Mouse (Mus musculus): ENCODE results near the gene Arl4a.
A peak's percentile ranks its signal among the peaks of the same experiment; 100 is the strongest.

Gene Arl4a

DNA sequence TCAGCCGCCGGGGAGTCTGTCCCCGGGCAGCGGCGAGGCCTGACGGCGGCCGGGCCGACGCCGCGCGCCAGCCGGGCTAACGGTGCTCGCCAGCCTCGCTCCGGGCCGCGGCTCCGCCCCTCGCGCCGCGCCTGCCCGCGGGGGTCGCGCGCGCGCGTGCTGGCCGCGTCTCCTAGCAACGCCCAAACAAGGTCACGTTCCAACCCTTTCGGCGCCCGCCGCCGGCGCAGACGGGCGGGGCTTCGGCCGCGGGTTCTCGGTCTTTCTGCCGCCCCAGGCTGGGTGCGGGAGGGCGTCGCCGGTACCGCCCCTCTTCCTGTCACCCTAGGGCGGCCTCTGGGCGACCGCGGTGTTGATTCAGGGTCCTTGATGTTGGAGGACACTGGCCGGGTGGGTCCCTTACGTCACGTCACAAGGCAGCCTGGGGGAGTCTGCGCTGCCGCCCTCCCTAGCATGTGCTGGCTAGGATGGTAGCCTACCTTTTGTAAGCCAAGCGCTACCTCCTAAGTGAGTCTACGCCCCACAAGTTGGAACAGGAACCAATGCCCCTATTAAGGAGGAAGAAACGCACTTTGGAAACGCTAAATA, at the start of gene Arl4a:
Arl4a (minus strand) TSS at position 150 of the 588 bp plus-strand sequence.
- peak; percentile 86 to 90 for DNase-seq (ENCODE audit: low spot score in 2 of 2)

DNA sequence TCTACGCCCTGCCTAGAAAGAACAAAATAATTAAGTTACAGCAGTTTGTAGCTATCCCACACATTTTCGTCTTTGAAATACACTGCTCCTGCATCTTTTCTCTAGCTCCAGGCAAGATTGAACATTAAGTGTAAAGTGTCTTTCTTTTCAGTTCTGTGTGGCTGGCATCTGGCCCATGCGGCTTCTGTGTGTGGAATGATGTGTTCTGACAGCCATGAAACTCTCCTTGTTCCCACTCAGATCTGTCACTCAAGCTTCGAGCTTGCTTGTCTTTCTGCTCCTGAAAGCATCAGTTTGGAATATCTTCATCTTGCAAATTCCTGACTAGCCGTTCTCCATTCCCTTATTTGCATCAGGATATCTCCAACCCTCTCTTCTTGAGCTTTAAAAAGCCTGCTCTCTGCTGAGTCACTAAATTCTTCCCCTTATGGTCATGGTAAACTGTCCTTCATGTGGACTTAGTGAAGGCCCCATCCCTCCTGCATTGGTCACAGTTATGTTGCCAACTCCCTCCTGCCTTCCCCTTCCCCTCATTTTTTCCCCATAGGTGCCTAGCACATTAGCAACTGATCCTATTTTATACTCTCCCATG, 48.0 kb upstream of the Arl4a start:
- DNase-seq (ENCODE audit: low spot score in 2 of 2) = peak in 1 of 2 experiments; percentile 8

DNA sequence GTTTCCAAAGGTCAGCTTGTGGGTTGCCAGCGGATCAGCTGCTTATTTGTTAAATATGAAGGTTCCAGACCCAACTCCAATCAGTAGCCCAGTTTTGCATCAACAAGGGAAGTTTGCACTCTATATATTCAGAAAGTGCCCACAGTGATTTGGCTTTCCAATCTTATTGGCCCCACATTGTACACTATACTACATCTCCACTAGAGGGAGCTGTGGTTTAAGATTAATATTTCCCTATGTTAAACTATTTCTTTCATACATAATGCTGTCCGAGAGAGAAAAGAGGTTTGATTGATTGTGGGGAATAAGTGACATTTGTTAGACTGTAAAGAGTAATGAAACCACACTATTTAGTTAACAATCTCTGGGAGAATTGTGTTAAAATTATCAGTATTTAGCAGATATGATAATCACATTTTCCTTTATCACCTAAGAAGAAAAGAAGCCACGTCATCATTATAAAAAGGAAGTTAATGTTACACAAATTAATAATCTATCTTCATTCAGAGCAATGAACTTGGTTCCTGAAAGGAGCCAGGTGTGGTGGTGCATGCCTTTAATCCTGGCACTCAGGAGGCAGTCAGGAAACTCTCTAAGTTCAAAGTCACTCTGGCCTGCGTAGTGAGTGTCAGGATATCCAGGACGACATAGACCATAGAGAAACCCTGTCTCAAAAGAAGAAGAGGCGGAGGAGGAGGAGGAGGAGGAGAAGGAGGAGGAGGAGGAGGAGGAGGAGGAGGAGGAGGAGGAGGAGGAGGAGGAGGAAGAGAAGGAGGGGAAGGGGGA, 44.8 kb upstream of the Arl4a start:
- DNase-seq (ENCODE audit: low spot score in 2 of 2) = no peak

- no peak for DNase-seq (ENCODE audit: low spot score in 2 of 2)
These were observed 44.2 kb upstream of the Arl4a start for GRCm38 (mm10) chr12:40082048-40082447.

DNA sequence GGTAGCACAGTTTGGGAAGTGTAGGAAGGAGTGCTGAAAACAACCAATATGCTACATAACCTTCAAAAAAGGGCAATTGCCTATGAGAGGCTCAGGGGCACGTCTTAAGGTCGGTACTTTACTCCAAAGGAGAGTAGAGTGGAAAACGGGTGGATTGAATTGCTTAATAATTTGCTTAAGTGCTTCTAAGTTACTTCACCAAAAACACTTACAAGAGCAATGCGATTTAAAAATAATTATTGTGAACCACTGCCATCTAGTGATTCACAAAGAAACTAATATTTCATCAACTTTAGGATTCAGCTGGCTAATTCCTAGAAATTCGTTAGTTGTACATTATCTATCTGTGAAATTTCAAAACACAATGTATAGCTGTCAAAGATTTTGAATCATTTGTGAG, 35.8 kb upstream of the Arl4a start:
- DNase-seq (ENCODE audit: low spot score in 2 of 2) = no peak

- no peak for DNase-seq (ENCODE audit: low spot score in 2 of 2)
These were observed 9.2 kb upstream of the Arl4a start for GRCm38 (mm10) chr12:40047024-40047423.

DNA sequence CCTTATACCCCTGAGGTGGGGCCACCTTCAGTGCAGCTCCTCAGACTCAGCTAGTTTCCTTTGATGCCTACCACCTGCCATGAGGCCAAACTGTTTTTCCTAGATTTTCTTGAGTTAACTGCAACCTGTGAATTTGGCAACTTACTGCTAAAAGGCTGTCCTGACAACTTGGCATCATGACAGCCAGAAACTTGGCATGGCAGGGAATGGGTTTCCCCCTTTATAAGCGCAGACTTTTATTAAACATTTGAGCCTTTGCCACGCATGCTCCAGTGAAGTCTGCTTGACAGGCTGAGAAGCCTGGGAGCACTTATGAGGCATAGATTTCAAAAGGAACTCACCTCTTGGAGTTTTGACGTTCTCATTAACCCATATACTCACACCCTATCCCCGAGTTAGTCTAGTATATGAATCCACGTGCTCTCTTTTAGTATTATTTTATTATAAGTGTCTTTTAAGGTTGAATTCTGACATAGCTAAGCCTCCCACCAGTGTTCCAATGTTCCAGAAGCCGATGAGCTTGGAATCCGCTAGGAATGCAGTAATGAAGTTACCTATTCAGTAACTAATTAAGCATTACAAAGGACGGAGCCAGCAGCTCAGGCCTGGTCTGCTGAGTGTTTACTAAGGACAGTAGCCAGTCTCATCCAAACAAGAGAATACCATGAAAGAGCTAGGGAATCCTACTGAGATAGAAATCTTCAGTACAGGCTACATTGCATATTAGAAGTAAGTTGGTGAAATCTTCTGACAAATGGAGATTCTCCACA, 6.2 kb upstream of the Arl4a start:
- no peak for DNase-seq (ENCODE audit: low spot score in 2 of 2)

GRCm38 (mm10) chr12:40040067-40040466, 2.2 kb upstream of the Arl4a start:
- DNase-seq (ENCODE audit: low spot score in 2 of 2) = peak; percentile 28 to 41

GRCm38 (mm10) chr12:40037226-40037813, 505 bp downstream of the Arl4a start:
- peak; percentile 97 to 98 for DNase-seq (ENCODE audit: low spot score in 2 of 2)

DNA sequence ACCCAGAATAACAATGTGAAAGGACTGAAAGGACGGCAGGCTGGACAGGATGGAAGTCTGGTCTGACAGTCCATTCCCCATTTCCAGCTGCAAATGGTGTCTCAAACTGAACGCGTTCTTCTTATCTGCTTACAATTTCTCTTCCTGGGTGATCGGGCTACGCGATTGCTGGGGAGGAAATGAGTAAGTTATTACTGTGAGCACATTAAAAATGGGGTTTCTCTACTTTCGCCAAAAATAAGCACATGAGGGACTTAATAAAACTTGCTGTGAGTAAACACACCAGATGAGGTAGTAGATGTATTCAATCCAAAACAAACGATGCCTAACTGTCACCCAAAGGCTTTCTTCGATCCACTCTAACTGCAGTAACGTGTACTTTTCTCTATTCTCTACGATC, 1.2 kb downstream of the Arl4a start:
- peak in 1 of 2 experiments; percentile 26 for DNase-seq (ENCODE audit: low spot score in 2 of 2)

DNA sequence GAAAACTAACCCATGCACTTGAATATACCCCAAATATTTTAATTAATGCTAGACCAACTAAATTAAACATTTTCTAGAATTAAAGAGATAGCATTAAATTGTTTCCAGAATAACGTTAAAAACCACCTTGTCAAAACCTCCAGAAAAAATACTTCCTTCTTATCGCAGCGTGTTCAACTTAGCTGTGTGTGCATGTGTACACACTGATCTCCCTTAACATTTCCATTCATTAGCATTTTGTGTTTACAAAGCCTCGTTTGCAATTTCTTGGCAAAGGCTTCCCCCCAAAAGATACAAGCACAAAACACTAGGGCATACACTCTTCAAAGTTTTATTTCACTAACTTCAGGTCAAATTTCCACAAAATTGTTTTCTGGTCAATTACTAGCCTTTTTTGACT, 2.3 kb downstream of the Arl4a start:
- DNase-seq (ENCODE audit: low spot score in 2 of 2) = no peak

- DNase-seq (ENCODE audit: low spot score in 2 of 2) = no peak
These were observed 8.6 kb downstream of the Arl4a start for GRCm38 (mm10) chr12:40029201-40029600.

DNA sequence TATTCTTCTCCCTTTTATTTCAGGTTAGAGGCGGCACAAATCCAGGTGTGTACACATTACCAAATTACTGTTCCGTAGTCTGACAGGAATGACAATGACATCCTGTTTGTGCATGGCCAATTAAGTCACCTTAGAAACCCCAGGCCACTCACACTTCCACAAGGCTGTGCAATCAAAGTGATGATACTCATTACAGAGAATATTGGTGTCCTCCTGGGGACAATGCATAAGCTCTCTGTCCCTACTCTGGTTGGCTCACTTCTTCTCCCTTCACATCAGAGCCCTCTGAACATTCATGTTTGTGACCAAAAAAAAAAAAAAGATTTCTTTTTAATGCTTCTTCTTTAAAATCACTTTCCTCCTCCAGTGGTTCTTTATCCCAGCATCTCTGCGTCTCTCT, 10.0 kb downstream of the Arl4a start:
- DNase-seq (ENCODE audit: low spot score in 2 of 2) = no peak

DNA sequence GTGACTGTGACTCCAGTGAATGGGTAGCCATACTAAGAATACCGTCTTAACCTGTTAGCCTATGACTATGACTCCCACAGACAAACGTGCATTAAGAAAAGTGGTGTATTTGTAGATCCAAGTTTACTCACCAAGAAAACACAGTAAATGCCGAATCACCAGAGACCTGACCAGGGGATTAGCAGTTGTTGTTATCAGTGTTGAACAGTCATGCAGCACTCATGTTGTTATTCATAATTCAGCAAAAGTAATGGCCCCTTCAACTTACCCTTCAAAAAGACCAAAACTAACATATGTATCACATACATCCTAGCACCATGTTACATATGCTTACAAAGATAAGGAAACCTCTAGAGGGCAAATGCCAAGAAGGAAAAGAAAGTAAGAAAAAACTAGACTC, 10.4 kb downstream of the Arl4a start:
- no peak for DNase-seq (ENCODE audit: low spot score in 2 of 2)

DNA sequence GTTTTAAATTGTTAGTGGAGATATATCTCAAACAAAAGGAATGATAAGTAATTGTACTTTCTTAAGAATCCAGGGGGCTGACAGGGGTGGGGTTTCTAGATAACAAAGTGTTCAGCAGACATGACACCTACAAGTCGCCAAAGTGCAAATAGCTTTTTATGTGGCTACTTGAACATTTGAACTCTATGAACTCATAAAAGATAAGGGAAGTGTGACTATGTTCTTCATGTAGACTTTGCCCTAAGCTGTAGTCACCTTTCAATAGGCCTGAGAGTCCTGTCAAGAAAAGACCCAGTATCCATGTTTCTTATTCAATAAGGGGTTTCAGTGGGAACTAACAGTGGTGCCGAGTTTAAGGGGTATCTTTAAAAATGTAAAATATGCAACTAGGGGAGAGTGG, 13.9 kb downstream of the Arl4a start:
- no peak for DNase-seq (ENCODE audit: low spot score in 2 of 2)

GRCm38 (mm10) chr12:40023014-40023642, 14.7 kb downstream of the Arl4a start:
- DNase-seq (ENCODE audit: low spot score in 2 of 2) = no peak

- no peak for DNase-seq (ENCODE audit: low spot score in 2 of 2)
These were observed 15.5 kb downstream of the Arl4a start for GRCm38 (mm10) chr12:40022344-40022743.

DNA sequence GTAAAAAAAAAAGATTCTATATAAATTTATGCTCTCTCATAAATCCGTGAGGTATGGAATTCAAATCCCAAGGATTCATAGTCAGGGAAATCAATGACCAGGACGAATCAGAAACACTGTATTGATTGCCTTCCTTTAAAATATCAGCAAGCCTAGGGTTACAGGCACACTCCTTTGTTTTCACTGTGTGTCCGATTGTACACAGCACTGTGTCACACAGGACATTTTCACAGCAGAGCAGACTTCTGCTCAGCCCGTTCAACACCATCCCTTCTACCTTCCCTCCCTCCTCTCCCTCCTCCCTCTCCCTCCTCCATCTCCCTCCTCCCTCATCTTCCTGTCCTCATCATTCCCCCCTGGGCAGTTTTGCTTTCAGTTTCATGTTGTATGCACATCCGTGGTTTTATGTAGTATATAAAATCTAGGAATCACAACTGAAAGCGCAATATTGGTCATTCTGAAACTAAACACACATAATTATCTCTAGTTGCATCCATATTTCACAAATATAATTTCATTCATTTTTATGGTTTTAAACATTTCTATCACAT, 19.8 kb downstream of the Arl4a start:
- no peak for DNase-seq (ENCODE audit: low spot score in 2 of 2)

DNA sequence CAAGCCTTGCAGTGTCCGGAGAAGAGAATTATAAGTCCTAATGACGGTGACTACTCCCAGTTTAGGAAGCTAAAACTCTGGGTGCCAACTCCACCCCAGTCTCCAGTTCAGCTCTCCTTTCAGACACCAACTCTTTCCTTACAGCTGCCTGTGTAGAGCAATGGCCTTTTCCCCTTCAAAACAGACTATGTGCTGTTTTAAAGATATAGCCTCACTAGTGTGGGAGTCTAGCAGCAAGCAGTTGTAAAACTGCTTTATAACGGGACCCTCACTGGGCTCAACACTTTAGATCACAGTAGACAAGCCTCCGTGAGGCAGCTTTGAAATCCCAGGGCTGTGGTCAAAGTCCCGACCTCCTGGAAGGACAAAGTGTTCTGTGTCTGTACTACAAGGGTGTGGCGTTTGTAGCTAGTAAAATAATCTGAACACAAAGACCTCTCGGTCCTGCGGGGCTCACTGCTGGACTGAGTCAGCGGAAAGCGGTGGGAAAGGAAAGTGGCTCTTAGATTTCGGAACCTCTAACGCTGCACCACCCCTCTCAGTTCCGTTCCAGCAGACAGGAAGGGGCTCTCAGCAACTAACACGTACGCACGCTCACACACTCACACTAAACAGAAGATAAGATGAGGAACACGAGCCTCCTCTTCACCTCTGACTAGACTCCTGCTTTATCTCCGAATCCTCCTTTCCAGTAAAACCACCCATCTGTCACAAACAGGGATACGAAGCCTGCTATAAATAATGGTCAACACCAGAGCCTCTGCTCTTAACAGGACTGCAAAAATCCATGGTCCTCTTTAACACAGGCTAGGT, 21.0 kb downstream of the Arl4a start:
- peak; percentile 26 to 38 for DNase-seq (ENCODE audit: low spot score in 2 of 2)

DNA sequence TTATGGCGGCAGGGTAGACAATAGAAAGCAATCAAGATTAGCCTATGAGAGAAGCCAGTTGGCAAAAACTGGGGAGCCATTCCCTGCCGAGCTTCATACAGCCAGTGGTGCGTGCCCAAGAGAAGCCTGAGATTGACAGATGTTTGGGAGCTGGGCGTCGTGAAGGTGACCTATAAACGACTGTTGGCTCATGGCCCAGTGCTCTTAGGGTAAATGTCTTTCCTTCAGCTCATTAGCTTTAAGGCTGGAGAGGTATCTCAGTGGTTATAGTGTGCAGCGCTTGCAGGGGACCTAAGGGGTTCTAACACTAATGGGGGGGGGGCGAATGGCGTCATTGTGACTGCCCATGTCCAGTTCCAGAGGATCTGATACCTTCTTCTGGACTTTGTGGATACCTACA, 21.8 kb downstream of the Arl4a start:
- no peak for DNase-seq (ENCODE audit: low spot score in 2 of 2)
